Comparison of ENCODE assay signal across 12 mouse cellular contexts in the genomic region with DNA sequence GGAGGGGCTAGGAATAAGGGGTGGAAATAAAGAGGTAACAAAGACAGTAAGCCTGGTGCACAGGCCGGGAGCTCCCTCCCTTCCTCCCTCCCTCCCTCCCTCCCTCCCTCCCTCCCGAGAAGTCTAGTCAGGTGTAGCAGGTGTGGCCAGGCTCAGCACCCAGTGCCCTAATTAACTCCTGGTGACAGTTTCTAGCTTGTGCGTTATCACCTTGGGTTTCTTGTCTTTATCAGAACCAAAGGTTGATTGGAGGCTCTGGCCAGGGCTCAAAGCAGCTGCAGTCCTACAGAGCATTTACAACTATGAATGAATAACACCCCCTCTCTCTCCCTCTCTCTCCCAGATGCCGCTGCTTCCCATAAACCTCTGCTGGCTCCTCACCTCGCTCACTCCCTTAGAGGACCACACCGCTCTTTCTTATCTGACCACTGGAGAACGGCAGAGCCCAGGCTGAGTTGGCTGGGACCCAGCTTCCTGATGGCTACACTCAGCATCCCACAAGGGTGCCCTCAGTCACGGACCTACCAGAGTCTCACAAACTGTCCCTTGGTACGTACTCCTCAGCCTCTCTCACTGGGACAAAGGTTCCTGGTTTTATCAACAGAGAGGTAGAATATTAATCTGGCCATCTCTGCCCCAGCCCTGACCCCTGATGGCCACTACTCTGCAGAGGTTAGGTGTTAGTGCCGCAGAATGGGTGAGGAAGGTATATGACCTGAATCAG. TPM values are rescaled to one million over a fixed set of nuclear protein-coding genes. Genes with fewer than 3 reads are reported as not detected.
DNase-seq lines count a peak whose midpoint lies in the region; ATAC-seq and TF ChIP-seq lines count a peak whose summit lies in the region.
"Had no signal": no experiment of that assay in that cellular context is flagged by ENCODE, and none has a peak within 500 bp of the region (broad histone marks: within the 10 kb centered on the region; RNA-seq: fewer than 3 reads in every experiment).

No protein-coding gene starts in this region.

- intact Hi-C loops in heart, adult 2 months (cut with DNase I), result no loop called here
- intact Hi-C loops in left cerebral cortex, postnatal 4 days (cut with DNase I), result no loop called here

- ATAC-seq in heart, embryonic 13.5 days (ENCODE audit: extremely low read depth, insufficient number of reproducible peaks, low FRiP score, low TSS enrichment), result 0 out of 2 replicates have a peak, but pooled peaks have one; percentile 16
- no peak; the same call in 1 of the 2 replicates for ATAC-seq in kidney, embryonic 15.5 days (replicated peaks; ENCODE audit: low FRiP score)
- ATAC-seq in liver, embryonic 16.5 days (ENCODE audit: low read depth), result peak; percentile 68
- no peak for ATAC-seq in forebrain, embryonic 13.5 days
- ATAC-seq: midbrain, embryonic 16.5 days had no signal

- TF ChIP-seq POLR2A in heart, adult 2 months (IDR thresholded peaks at IDR 0.05; ENCODE audit: insufficient read depth, low read depth, low read length), result no peak

- 20% methylated on average over 10 of the region's 10 CpGs for WGBS in heart, embryonic 13.5 days
- WGBS in heart, adult 2 months, result 29% methylated on average over 10 of the region's 10 CpGs
- WGBS in embryonic facial prominence, embryonic 10.5 days, result 62% methylated on average over 10 of the region's 10 CpGs
- WGBS in kidney, embryonic 15.5 days, result 36% methylated on average over 10 of the region's 10 CpGs
- 16% methylated on average over 10 of the region's 10 CpGs for WGBS in liver, embryonic 16.5 days (ENCODE audit: insufficient replicate concordance)
- WGBS in forebrain, embryonic 13.5 days, result 55% methylated on average over 10 of the region's 10 CpGs

- H3K9ac ChIP-seq in heart, embryonic 13.5 days, result no peak overlapping the region
- H3K9ac ChIP-seq in heart, adult 2 months (ENCODE audit: low read depth, low read length), result no peak overlapping the region
- no peak overlapping the region for H3K9ac ChIP-seq in kidney, embryonic 15.5 days
- H3K9ac ChIP-seq in liver, embryonic 16.5 days (ENCODE audit: low read depth, low read length), result no peak overlapping the region
- H3K9ac ChIP-seq in forebrain, embryonic 13.5 days, result no peak overlapping the region

- H3K4me1 ChIP-seq in heart, embryonic 13.5 days, result peaks cover 44% of the 10 kb centered on the region
- peaks cover 20% of the 10 kb centered on the region for H3K4me1 ChIP-seq in heart, adult 2 months (ENCODE audit: control insufficient read depth, insufficient read depth, low read length)
- peaks cover 44% of the 10 kb centered on the region for H3K4me1 ChIP-seq in embryonic facial prominence, embryonic 10.5 days
- H3K4me1 ChIP-seq in kidney, embryonic 15.5 days, result peaks cover 62% of the 10 kb centered on the region
- H3K4me1 ChIP-seq in liver, embryonic 16.5 days (ENCODE audit: control insufficient read depth, low read depth, low read length), result peaks cover 56% of the 10 kb centered on the region
- 0 out of 2 replicates have a peak, but pooled peaks cover 5% of the 10 kb centered on the region for H3K4me1 ChIP-seq in forebrain, embryonic 13.5 days

- no peak for TF ChIP-seq EP300 in heart, adult 2 months (IDR thresholded peaks at IDR 0.05; ENCODE audit: insufficient read depth, low read depth, low read length)

- H3K27me3 ChIP-seq in heart, embryonic 13.5 days (replicated peaks), result peaks cover 14% of the 10 kb centered on the region; the same call in 1 of the 2 replicates
- H3K27me3 ChIP-seq in heart, adult 2 months (ENCODE audit: control insufficient read depth, insufficient read depth, low read length), result no peaks in the 10 kb centered on the region
- 0 out of 2 replicates have a peak, but pooled peaks cover 5% of the 10 kb centered on the region for H3K27me3 ChIP-seq in embryonic facial prominence, embryonic 10.5 days (replicated peaks; ENCODE audit: low read depth, poor library complexity, severe bottlenecking)
- no peaks in the 10 kb centered on the region for H3K27me3 ChIP-seq in kidney, embryonic 15.5 days
- no peaks in the 10 kb centered on the region for H3K27me3 ChIP-seq in liver, embryonic 16.5 days (ENCODE audit: control insufficient read depth, insufficient read depth, low read depth, low read length)
- no peaks in the 10 kb centered on the region for H3K27me3 ChIP-seq in forebrain, embryonic 13.5 days

- no peak for DNase-seq in heart, adult 2 months
- no peak for DNase-seq in embryonic facial prominence, embryonic 10.5 days (ENCODE audit: low spot score)
- no peak for DNase-seq in left cerebral cortex, postnatal 4 days
- no peak for DNase-seq in thymus, postnatal 10 days (ENCODE audit: low spot score in 2 of 2)
- DNase-seq: adrenal gland, postnatal 25 days; cerebellum, adult 2 months; layer of hippocampus, adult 9-11 months had no signal

- no peaks in the 10 kb centered on the region for H3K9me3 ChIP-seq in heart, embryonic 13.5 days
- no peaks in the 10 kb centered on the region for H3K9me3 ChIP-seq in embryonic facial prominence, embryonic 10.5 days
- no peaks in the 10 kb centered on the region for H3K9me3 ChIP-seq in kidney, embryonic 15.5 days (replicated peaks)
- H3K9me3 ChIP-seq in liver, embryonic 16.5 days (replicated peaks; ENCODE audit: control insufficient read depth, low read length), result no peaks in the 10 kb centered on the region
- H3K9me3 ChIP-seq in forebrain, embryonic 13.5 days (replicated peaks), result no peaks in the 10 kb centered on the region

- no peak for TF ChIP-seq CTCF in heart, adult 2 months (IDR thresholded peaks at IDR 0.05)

- no peak overlapping the region for H3K4me3 ChIP-seq in heart, embryonic 13.5 days
- no peak overlapping the region for H3K4me3 ChIP-seq in heart, adult 2 months
- H3K4me3 ChIP-seq in embryonic facial prominence, embryonic 10.5 days, result no peak overlapping the region
- no peak overlapping the region for H3K4me3 ChIP-seq in kidney, embryonic 15.5 days (replicated peaks)
- peak overlapping the region; percentile 23 for H3K4me3 ChIP-seq in liver, embryonic 16.5 days (ENCODE audit: low read depth, low read length)
- no peak overlapping the region for H3K4me3 ChIP-seq in forebrain, embryonic 13.5 days

- peak overlapping the region; percentile 15 for H3K4me2 ChIP-seq in heart, embryonic 13.5 days
- peak overlapping the region; percentile 33; the same call in 1 of the 2 replicates for H3K4me2 ChIP-seq in kidney, embryonic 15.5 days
- H3K4me2 ChIP-seq in liver, embryonic 16.5 days (ENCODE audit: low read depth, low read length), result peak overlapping the region; percentile 28
- no peak overlapping the region for H3K4me2 ChIP-seq in forebrain, embryonic 13.5 days

- no peak overlapping the region for H3K27ac ChIP-seq in heart, embryonic 13.5 days (replicated peaks)
- no peak overlapping the region for H3K27ac ChIP-seq in heart, adult 2 months
- H3K27ac ChIP-seq in embryonic facial prominence, embryonic 10.5 days (replicated peaks), result 0 out of 2 replicates have a peak overlapping the region, but pooled peaks have one; percentile 35
- peak overlapping the region; percentile 76 for H3K27ac ChIP-seq in kidney, embryonic 15.5 days
- peak overlapping the region; percentile 71 for H3K27ac ChIP-seq in liver, embryonic 16.5 days (ENCODE audit: low read length)
- H3K27ac ChIP-seq in forebrain, embryonic 13.5 days, result no peak overlapping the region

- no peaks in the 10 kb centered on the region for H3K36me3 ChIP-seq in heart, embryonic 13.5 days
- H3K36me3 ChIP-seq in heart, adult 2 months (ENCODE audit: control insufficient read depth, insufficient read depth, low read length), result no peaks in the 10 kb centered on the region
- no peaks in the 10 kb centered on the region for H3K36me3 ChIP-seq in embryonic facial prominence, embryonic 10.5 days (replicated peaks)
- H3K36me3 ChIP-seq in kidney, embryonic 15.5 days, result no peaks in the 10 kb centered on the region
- H3K36me3 ChIP-seq in liver, embryonic 16.5 days (ENCODE audit: control insufficient read depth, insufficient read depth), result no peaks in the 10 kb centered on the region
- no peaks in the 10 kb centered on the region for H3K36me3 ChIP-seq in forebrain, embryonic 13.5 days (ENCODE audit: poor library complexity, severe bottlenecking)

- no peaks in the 10 kb centered on the region for H3K79me2 ChIP-seq in heart, adult 2 months (replicated peaks; ENCODE audit: control insufficient read depth, insufficient read depth, low read length)

RNA-seq across cellular contexts. Expression of a gene that starts 50.9 kb away (rescaled TPM):
- 5.6 and 6.2 TPM in 2 replicates for polyA plus RNA-seq in heart, embryonic 13.5 days (2015; fragmentation: Nextera tagmentation; extraction: Ambion mirVana)
- total RNA-seq in heart, adult 2 months (2021), result 10 to 100 TPM; 19.3 to 23.3 TPM
- 15.7 and 19.8 TPM in 2 replicates for polyA plus RNA-seq in heart, adult 2 months (2012; rRNA removed)
- 10.8 and 12.0 TPM in 2 replicates for polyA plus RNA-seq in embryonic facial prominence, embryonic 10.5 days (2016; fragmentation: Nextera tagmentation; extraction: Ambion mirVana)
- polyA plus RNA-seq in kidney, embryonic 15.5 days (2015; fragmentation: Nextera tagmentation; extraction: Ambion mirVana), result 13.7 and 14.7 TPM in 2 replicates
- polyA plus RNA-seq in liver, embryonic 16.5 days (2015; fragmentation: Nextera tagmentation; extraction: Ambion mirVana), result 4.6 and 4.7 TPM in 2 replicates
- 10 to 100 TPM; 23.3 to 24.3 TPM for total RNA-seq in left cerebral cortex, postnatal 4 days (2021)
- 4.9 and 5.0 TPM in 2 replicates for polyA plus RNA-seq in forebrain, embryonic 13.5 days (2015; fragmentation: Nextera tagmentation; extraction: Ambion mirVana)

Comparison
In these comparisons a context has a peak if more than half of its experiments do, and no peak if none do; other contexts are left out.
1. ATAC-seq: peak in heart, embryonic 13.5 days (single experiment) and liver, embryonic 16.5 days (single experiment); none in kidney, embryonic 15.5 days (single experiment) and forebrain, embryonic 13.5 days (single experiment).
2. H3K27ac ChIP-seq: peak in embryonic facial prominence, embryonic 10.5 days (single experiment), kidney, embryonic 15.5 days (single experiment) and liver, embryonic 16.5 days (single experiment); none in heart, embryonic 13.5 days (single experiment), heart, adult 2 months (single experiment) and forebrain, embryonic 13.5 days (single experiment).